Mouse (Mus musculus): ENCODE results near the gene Plod2.

Gene Plod2

DNA sequence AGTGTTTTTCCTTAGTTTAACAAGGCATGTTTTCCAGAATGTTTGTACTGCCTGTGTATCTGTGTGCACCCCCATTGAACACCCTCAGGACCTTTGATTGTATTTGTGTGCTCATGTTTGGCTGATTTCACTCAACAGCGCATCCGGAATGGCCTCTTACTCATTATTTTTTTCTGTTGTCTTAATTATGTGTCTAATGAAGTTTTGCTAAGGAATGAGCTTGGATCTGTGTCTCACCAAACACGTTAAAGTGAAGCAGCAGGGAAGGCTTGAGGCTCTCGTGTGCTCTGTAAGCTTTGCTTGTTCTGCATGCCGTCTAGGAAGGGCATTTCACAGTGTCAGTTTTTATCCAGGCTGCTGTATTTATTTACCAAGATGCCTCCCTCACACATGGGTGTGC is 59.5 kb downstream of the Plod2 start:
- no peak for DNase-seq

DNA sequence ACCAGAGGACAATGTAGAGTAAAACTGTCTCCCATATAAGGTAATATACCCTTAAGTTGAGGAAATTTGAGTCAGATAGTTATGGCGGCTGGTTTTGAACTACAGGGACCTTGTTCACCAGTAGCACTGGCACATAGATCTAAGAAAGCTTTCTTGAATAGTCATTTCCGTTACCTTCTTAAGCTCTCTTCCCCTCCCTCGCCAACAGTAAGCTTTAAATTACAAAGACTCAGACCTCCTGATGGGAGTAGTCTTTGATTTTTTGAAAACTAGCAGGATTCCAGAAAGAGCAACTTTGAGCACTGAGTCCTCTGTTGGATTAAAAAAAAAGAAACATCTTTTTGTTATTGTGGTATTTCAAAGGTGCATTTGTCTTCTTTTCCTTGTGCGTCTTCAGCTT is 61.5 kb downstream of the Plod2 start:
- no peak for DNase-seq

DNA sequence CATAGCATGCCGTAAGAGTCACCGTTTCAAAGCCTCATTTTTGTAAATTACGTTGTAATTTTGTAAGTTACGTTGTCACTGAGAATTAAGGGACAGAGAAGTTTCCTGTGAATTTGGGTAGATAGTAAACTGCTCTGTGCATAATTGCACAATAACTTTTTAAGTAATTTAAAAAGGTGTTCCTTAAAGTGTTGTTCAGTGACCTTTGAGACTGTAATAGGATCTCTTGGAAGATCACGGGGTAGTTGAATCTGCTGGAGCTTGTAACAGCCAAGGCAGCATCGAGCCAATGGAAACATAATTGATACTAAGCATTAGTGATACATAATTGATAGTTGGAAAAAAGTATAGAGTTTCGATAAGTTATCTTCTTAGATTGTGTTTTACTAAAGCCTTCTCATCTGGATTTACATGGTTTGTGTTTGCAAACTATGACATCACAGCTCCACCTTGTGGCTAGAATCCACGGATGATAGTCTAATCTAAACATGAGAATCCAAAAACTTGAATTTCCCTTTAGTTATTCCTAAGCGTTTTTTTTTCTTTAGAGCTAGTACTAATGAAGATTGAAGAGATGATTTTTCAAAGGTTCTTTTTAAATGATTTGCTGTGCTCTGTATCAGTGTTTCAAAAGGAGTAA is 68.7 kb downstream of the Plod2 start:
- peak; percentile 34 to 43 for DNase-seq

DNA sequence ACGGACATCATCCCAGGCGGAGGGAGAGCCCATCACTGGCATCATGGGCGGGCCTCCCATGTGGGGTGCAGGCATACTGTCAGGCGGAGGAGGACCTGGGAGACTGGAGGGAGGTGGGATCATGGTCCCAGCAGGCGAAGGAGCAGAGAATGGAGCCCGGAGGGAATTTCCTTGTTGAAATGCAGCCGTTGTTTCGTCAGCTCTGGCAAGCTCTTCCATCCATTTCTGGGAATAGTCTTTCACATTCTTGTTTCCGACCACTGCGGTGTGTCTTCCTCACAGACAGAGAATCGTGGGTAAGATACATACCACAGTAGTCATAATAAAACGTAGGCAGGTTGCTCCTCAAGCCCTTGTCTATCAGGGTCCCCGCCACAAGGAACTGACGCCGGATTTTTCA is 70.6 kb downstream of the Plod2 start:
- DNase-seq = no peak

DNA sequence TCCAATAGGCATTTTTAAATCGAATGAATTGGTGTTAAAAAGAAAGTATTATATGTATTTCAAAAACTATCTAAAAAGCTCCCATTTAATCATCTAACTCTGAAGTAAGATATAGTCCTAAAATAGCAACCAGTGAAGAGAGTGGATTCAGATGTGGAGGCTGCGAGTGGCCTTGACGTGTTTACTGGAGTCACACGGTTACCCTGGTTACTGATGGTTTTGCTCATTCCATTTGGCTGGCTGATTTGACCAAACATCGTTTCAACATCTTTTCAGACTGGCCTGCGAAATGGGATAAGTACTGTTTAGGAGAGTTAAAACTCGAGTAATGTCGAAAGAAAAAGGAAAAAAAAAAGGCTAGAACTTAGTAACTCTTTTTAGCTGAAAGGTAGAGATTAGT is 71.2 kb downstream of the Plod2 start:
- DNase-seq = no peak

DNA sequence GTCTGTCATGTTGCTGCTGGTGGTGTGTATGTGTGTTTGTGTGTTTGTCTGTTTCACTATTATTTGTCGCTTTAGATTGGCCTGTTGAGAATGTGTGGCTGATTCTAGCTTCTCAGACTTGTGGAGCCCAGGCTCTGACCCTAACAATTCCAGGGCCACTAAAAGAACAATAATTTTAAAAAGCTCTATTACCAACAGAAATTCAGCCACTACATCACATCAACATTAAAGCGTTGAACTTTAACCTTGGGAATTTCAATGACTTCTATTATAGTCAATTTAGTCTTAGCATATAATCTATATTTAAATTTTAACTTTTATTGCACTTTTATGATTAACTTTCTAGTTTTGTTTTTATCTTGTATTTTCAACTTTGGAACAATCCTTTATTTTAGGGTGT is 74.4 kb downstream of the Plod2 start:
- no peak for DNase-seq

DNA sequence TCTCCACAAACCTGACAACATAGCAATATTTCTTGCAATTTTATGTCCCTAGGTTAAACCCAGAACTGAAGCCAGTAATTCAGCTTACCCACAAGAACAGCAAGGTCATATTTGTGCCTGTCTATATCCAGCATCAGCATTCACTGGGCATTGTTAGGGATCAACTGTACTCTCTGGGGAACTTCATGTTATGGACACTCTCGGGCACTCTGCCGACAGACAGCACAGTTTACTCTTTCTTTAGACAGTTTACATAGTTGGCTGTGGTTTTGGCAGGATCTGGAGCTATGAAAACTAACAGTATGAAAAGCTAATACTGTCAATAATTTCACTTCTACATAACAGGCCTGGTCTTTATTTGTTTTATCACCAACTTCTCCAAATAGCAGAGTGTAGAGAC is 75.4 kb downstream of the Plod2 start:
- DNase-seq = no peak

DNA sequence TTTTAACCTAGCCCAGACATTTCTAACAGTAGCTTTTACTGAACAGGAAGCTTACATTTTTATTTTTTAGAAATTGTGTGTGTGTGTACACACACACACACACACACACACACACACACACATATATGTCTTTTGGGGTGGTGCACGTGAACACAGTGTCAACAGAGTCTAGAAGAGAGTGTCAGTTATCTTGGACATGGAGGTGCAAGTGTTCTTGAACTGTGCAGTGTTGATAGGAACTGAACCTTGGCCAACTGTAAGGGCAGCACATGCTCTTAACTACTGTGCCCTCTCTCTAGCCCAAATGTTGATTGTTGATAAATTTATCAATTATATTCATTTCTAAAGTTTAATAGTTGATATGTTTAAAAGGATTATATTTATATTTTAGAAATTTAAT is 78.1 kb downstream of the Plod2 start:
- no peak for DNase-seq

DNA sequence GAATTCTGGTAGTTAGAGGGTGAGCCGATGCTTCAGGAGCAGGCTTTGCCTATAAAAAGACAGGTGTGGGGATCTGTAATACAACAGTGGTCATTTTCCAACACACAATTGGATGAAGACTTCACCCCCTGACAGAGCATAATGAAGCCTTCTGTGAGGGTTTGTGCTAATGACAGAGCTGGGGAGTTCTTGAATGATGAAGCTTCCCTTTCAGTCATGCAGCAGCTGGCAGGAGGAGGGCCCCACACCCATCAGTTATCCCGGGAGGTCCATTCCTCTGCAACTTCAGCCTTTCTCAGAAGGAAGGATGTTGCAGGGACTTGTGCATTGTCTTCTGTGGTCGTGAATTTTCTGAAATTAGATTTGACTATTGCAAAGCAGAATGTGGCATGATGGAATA is 79.2 kb downstream of the Plod2 start:
- DNase-seq = no peak

DNA sequence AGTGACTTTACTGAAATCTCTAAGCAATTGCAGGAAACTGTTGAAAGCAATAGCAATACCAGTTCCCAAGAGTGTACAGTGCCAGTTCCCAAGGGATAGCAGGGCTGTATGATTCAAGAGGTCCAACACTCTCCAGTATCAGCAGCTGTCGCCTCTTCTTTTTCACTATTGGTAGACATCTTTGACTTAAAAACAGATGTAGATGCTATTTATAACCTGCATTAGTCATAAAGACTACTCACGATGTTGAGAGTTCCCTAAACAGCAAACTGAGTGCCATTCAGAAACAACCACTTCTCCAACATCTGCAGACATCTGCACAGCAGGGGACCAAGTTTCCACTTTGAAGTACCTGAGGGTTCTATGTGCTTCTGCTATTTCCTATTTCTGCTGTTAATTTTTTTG is 79.9 kb downstream of the Plod2 start:
- DNase-seq = no peak

DNA sequence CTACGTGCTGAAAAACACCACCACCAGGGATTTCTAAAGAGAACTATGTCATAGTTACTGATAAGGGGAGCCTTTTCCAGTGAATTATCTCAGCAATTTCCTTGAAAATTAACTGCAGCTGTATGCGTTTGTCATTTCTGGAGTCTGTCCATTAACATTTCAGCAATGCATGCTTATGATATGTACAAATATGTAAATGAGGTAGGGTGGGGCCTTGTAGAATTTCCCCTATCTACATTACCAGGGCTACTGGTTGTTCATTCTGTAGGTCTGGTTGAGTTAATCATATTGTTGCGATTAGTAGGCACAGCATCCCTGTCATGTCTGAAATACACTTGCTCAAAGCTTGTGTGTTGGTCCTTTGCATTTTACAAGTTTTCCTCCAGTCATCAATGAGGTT is 92.8 kb downstream of the Plod2 start:
- no peak for DNase-seq

DNA sequence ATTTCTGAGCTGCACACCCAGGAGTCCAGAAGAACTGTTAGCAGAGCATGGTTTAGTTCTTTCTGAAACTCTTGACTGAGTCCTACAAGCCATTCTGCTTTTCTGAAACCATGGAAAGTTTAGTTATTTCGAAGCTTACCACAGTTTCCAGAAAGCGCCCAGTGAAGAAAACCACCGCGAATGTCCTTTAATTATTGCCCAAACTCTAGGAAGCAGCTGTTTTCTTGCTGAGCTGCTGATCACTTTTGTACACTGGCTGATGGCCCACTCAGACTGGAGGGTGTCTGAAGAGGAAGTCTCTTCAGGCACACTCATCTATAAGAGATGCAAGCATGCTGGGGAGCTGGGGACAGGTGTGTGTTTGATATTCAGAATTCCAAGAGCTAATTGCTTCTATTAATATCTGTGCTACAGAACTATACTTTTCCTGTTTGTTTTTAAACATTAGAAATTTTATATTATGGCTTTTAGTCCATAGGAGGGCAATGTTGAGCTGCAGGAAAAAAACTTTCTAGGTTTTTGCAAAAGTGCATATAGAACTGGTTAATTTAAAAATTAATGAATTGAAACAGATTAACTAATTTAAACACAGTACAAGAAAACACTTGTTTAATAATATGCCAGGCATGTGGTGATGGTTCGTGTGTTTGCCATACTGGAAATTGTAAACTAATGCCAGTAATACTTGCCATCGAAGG is 97.3 kb downstream of the Plod2 start:
- no peak for DNase-seq

DNA sequence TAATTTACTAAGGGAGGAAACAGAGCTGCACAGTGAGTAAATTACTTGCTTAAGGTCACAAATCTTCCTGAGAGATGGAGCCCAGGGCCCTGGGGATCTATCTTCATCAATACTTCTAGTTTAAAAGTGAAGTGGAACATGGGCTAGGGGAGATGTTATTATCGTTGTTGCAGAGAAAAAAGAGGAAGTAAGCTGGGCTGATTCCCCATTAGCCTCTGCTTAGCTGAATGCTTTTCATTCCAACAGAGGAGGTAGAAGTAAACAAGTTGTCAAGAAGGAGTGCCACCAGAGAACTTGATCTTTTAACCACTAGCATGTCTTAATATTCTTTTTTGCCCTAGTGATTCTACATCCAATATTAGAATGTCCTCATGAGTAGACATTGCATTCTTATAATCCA is 99.7 kb downstream of the Plod2 start:
- DNase-seq = no peak
